Mouse (Mus musculus) kidney, adult 9 months (tissue): ENCODE results near the gene Mt1.

Experiments used
- DNase-seq: peaks from one replicate; pipeline ENCODE4 v3.0.0; 2022

Gene Mt1

DNA sequence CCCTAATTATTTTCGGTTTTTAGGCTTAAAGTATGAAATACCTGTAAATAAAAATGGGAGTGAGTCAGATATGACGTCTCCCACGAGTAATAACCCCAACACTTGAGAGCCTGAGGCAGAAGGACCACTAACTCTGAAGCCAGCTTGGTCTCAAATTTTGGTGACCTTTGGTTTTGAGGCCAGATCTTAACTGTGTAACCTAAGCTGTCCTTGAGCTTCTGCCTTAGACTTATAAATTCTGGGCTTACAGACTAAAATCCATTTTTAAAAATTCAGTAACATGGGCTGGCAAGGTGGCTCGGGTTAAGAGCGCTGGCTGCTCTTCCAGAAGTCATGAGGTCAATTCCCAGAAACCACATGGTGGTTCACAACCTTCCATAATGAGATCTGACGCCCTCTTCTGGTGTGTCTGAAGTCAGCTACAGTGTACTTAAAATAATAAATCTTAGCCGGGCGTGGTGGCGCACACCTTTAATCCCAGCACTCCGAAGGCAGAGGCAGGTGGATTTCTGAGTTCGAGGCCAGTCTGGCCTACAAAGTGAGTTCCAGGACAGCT lies 5.0 kb upstream of the Mt1 start:
- DNase-seq = no peak

- no peak for DNase-seq
Observed at GRCm38 (mm10) chr8:94174619-94175213, 4.2 kb upstream of the Mt1 start.

DNA sequence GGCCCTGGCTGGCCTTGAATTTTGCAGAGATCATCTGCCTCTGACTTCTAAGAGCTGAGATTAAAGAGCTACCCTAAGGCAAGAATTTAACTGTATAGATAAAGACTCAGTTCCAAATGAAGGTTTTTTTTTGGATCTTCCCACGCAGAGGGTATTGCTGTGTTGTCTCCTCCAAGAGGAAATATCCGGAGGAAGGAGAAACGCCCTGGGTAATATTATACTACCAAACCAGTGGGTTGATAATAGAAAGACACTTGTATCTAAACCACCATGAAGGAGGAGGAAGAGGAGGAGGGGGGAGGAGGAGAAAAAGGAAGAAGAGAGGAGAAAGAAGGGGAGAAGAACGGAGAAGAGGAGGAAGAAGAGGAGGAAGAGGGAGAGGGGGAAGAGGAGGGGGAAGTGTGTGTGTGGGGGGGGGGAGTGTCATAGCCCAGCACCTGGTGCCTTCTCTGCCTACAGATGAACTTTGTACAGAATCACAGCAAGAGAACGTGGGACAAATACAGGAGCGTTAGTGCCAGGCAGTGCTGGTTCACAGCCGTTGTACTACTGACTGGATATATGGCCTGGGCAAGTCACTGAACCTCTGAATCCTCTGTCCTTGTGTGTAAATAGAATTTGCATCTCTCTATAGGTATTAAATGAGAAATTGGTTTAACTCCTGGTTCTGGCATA lies 1.0 kb upstream of the Mt1 start:
- no peak for DNase-seq

DNA sequence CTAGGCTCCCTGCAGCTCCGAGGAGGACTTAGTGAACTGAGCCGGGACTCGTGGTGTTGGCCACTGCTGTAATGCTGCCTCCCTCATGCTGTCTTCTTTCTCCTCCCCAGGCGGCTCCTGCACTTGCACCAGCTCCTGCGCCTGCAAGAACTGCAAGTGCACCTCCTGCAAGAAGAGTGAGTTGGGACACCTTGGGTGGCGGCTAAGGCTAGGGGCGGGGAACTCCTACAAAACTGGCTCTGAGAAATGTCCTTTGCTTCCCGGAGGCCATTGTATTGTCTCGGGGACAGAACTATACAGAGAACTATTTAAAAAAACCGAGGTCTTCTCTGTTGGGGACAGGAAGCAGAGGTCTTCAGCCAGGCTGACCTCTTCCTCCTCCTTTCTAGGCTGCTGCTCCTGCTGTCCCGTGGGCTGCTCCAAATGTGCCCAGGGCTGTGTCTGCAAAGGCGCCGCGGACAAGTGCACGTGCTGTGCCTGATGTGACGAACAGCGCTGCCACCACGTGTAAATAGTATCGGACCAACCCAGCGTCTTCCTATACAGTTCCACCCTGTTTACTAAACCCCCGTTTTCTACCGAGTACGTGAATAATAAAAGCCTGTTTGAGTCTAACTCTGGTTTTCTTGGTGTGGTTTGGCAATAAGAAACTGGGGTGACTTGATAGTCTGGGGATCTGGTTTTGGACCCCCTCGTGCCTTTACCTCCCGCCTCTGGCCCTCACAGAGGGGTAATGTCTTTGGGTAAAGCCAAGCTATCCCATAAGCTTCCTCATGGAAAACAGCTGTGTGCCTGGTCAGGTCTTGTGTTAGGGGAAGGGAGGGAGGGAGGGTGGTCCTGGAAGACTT lies 1.1 kb downstream of the Mt1 start:
- DNase-seq = peak; percentile 28

DNA sequence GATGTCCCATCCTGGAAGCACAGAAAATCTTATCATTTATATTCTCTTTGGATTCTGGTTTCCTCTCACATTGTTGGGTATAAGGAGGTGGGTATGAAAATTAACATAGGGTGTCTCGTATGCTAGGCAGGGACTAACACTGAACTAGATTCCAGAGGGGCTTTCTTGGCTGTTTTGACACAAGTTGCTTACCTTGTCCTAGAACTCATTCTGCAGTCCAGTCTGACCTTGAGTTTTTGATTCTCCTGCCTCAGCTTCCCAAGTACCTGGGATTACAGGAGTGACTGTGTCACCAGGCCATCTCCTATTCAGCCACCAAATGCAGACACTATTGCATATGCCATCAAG lies 1.7 kb downstream of the Mt1 start:
- no peak for DNase-seq

DNA sequence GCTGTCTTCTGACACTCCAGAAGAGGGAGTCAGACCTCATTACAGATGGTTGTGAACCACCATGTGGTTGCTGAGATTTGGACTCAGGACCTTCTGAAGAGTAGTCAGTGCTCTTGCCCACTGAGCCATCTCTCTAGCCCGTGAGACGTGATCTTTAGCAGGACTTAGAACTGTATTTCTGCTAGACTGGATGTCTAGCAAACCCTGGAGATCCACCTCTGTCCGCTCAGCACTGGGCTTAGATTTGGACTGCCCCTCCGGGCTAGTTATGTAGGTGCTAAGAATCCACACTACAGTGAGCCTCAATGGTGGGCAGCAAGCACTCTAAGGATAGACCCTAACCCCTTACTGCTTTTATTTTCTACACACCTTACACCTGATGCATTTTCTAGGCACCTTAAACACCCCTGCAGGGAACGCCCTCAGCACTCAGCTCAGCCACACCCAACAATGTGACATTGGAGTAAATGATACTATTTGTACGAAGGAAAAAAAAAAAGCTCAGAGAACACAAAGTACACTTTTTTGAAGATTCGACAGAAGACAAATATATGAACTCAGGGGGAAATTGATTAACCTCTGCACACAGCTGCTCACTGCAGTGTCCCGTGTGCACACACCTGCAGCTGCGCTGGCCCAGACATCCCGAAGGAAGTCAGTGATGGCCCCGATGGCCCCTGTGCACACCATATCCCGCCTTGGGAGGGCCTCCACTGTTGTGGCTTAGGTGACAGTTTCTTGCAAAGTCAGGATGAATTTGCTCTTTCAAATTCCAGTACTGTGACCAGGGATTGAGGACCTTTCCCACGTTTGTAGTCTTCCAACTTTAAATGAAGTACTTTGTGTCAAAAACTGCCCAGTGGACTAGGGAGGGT lies 3.4 kb downstream of the Mt1 start:
- peak; percentile 17 for DNase-seq

DNA sequence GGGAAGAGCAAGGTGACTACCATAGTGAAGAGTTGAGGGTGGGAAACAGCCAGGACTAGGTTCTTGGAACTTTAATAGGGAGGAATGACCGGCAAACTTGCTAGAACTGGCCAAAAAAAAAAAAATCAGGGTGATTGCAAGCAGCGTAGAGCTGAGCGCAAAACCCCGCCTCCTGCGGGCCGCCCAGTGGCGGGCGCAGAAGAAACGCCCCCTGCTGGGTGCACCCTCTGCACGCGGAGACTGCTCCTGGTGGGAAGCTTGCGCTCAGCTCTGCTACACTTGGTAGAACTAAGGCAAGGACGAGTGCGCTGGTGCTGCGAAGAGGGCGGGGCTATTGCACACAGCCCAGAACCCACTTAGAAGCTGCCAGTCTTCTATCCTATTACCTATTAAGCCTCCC lies 4.2 kb downstream of the Mt1 start:
- peak; percentile 85 for DNase-seq

- no peak for DNase-seq
Observed at GRCm38 (mm10) chr8:94184357-94184843, 5.5 kb downstream of the Mt1 start.

DNA sequence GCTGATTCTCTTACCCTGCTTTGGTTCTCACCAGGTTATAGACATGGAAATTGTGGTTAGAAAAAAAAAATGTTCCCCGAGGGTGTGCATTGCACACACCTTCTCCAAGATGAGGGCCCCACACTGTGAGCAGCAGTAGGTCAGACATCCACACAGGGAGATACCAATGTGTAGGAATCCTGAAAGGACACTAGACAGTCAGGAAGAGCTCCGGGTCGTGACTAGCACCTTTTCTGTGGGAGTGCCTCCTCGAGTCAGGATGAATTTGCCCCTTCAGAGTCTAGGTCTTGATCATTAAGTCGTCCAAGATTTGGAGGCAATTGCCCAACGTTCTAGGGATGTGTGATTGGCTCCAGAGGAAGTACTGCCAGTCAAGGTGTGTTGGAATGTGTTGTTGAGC lies 6.9 kb downstream of the Mt1 start:
- no peak for DNase-seq

DNA sequence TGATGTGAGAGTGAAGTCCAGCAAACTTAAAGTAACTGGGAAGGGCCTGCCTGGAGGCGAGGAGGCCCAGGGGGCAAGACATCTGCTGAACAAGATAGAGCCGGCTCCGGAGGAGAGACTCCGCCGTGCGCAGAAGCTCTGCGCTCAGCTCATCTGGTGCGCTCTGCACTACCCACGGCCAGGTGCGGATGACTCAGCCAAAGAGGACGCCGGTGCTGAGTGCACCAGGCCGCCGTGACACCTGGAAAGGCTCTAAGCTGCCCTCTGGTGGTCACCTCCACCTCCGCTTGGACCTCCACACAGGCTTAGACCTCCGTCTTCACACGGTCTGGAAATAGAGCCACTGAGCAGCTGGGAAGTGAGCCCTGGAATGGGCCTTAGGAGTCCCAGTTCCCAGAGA lies 7.7 kb downstream of the Mt1 start:
- DNase-seq = peak; percentile 87

GRCm38 (mm10) chr8:94187290-94188002 lies 8.6 kb downstream of the Mt1 start:
- no peak for DNase-seq

DNA sequence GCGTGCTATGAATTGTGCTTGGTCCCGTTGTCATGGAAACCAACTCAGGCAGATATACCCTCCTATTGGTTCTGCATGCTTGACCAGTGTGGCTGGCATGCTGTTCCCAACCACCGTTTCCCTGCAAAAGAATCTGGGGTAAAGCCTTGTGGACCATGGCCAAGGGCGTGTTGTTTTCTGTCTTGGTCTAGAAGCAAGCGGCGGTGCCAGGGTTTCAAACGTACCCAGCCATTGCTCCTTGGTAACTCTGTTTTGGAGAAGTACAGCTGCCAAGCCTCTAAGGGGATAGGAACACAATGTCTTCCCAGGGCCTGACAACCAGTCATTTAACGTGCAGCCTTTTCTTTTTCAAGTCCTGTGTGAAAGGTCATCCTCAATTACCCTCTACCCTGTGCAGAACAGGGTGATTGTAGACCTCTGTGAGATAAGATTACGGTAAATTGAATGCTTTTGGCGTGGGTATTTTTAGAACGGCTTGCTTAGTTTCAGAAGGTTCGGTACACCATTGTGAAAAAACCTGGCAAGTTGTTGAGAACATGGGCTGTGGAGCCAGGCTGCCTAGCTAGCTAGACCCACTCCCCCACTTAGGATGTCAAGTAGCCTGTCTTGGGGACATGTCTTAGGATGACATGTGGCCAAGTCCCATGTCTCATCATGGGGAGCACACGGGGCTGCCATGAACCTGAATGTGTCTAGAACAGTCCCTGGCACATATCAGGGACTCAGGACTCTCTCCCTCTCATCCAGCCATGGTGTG lies 10.6 kb downstream of the Mt1 start:
- DNase-seq = peak; percentile 23

GRCm38 (mm10) chr8:94191101-94191691 lies 12.3 kb downstream of the Mt1 start:
- DNase-seq = peak; percentile 87

- DNase-seq = no peak
Observed at GRCm38 (mm10) chr8:94192926-94193325, 14.0 kb downstream of the Mt1 start.

DNA sequence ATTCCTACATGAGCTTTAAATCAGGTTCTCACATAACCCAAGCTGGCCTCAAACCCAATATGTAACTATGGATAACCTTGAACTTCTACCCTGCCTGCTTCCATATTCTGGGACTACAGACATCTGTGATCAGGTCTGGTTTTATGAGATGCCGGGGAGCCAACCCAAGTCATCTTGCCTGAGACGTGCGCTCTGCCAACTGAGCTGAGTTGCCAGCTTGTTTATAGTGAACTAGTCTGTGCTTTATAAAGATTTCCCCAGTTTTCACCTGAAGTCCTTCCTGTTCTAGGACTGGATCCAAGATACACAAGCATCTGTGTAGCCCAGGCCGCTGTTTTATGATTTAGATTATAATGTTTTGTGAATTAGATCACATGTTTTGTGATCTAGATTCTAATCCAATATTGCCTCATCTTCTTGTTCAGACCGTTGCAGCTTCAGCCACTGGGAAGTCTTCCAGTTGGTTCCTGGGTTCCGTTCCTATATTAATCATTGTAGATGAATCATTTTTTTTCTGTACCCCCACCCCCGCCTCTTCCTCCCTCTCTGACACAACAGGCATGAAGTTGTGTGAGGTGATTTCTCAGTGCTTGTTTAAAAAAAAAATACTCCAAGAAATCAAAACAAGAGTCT lies 15.8 kb downstream of the Mt1 start:
- no peak for DNase-seq

GRCm38 (mm10) chr8:94199202-94199869 lies 20.5 kb downstream of the Mt1 start:
- DNase-seq = peak; percentile 74

GRCm38 (mm10) chr8:94204043-94204442 lies 25.2 kb downstream of the Mt1 start:
- DNase-seq = no peak

GRCm38 (mm10) chr8:94205736-94206135 lies 26.9 kb downstream of the Mt1 start:
- DNase-seq = peak; percentile 76

GRCm38 (mm10) chr8:94206256-94206655 lies 27.4 kb downstream of the Mt1 start:
- DNase-seq = no peak

- DNase-seq = no peak
Observed at GRCm38 (mm10) chr8:94207491-94207890, 28.6 kb downstream of the Mt1 start.
